In genomic region chr10:128890383-128891295, GRCm38 (mm10) we compare ENCODE assay signal across 8 mouse cellular contexts. TPM values are rescaled to one million over a fixed set of nuclear protein-coding genes. Genes with fewer than 3 reads are reported as not detected.
DNase-seq lines count a peak whose midpoint lies in the region; ATAC-seq and TF ChIP-seq lines count a peak whose summit lies in the region.

No protein-coding gene starts in this region.

- WGBS in lung, embryonic 15.5 days, result 1% methylated on average over 40 of the region's 40 CpGs
- WGBS in hindbrain, postnatal 0 days, result under 1% methylated on average over 40 of the region's 40 CpGs
- WGBS in midbrain, embryonic 15.5 days, result under 1% methylated on average over 40 of the region's 40 CpGs

- H3K27me3 ChIP-seq in lung, embryonic 15.5 days, result peaks cover 21% of the 10 kb centered on the region; the same call in 1 of the 2 replicates
- H3K27me3 ChIP-seq in hindbrain, postnatal 0 days (ENCODE audit: insufficient read depth, low read length), result no peaks in the 10 kb centered on the region
- H3K27me3 ChIP-seq in midbrain, embryonic 15.5 days (replicated peaks), result peaks cover under 1% of the 10 kb centered on the region; the same call in 1 of the 2 replicates

- H3K36me3 ChIP-seq in lung, embryonic 15.5 days, result 0 out of 2 replicates have a peak, but pooled peaks cover 1% of the 10 kb centered on the region
- H3K36me3 ChIP-seq in hindbrain, postnatal 0 days (ENCODE audit: insufficient read depth, low read length), result peaks cover under 1% of the 10 kb centered on the region; the same call in 1 of the 2 replicates
- 0 out of 2 replicates have a peak, but pooled peaks cover 8% of the 10 kb centered on the region for H3K36me3 ChIP-seq in midbrain, embryonic 15.5 days (replicated peaks)

- ATAC-seq in lung, embryonic 15.5 days (ENCODE audit: borderline replicate concordance, extremely low read depth, low FRiP score, low TSS enrichment), result no peak
- ATAC-seq in hindbrain, postnatal 0 days, result peak; percentile 19
- ATAC-seq in midbrain, embryonic 15.5 days (replicated peaks), result no peak; the same call in none of the 2 replicates

- peaks cover 37% of the 10 kb centered on the region for H3K4me1 ChIP-seq in lung, embryonic 15.5 days
- H3K4me1 ChIP-seq in hindbrain, postnatal 0 days (ENCODE audit: insufficient read depth, low read length), result peaks cover 22% of the 10 kb centered on the region
- peaks cover 38% of the 10 kb centered on the region for H3K4me1 ChIP-seq in midbrain, embryonic 15.5 days

- H3K27ac ChIP-seq in lung, embryonic 15.5 days, result peak overlapping the region; percentile 93
- peak overlapping the region; percentile 86 for H3K27ac ChIP-seq in hindbrain, postnatal 0 days
- peak overlapping the region; percentile 93 for H3K27ac ChIP-seq in midbrain, embryonic 15.5 days

- peak overlapping the region; percentile 92 for H3K4me2 ChIP-seq in lung, embryonic 15.5 days
- H3K4me2 ChIP-seq in hindbrain, postnatal 0 days (ENCODE audit: low read depth, low read length), result peak overlapping the region; percentile 86
- peak overlapping the region; percentile 88 for H3K4me2 ChIP-seq in midbrain, embryonic 15.5 days

- peak overlapping the region; percentile 69 for H3K9ac ChIP-seq in lung, embryonic 15.5 days
- H3K9ac ChIP-seq in hindbrain, postnatal 0 days (replicated peaks; ENCODE audit: low read length), result peak overlapping the region; percentile 89
- peak overlapping the region; percentile 88 for H3K9ac ChIP-seq in midbrain, embryonic 15.5 days

- H3K4me3 ChIP-seq in lung, embryonic 15.5 days, result peak overlapping the region; percentile 80
- peak overlapping the region; percentile 85 for H3K4me3 ChIP-seq in hindbrain, postnatal 0 days (ENCODE audit: low read length)
- H3K4me3 ChIP-seq in midbrain, embryonic 15.5 days, result peak overlapping the region; percentile 63

- DNase-seq in lung, postnatal 14 days, result no peak
- peak; percentile 59 for DNase-seq in embryo, embryonic 11 days
- peak; percentile 19 for DNase-seq in hindbrain, postnatal 0 days (ENCODE audit: low spot score)
- DNase-seq in frontal cortex, adult 2 months (ENCODE audit: extremely low spot score in 1 of 2, low spot score in 1 of 2), result no peak
- no peak for DNase-seq in kidney, postnatal 10 days
- DNase-seq in kidney, postnatal 25 days, result no peak

- TF ChIP-seq CTCF in hindbrain, postnatal 0 days (IDR thresholded peaks at IDR 0.05; ENCODE audit: low read depth), result no peak

- no peaks in the 10 kb centered on the region for H3K9me3 ChIP-seq in lung, embryonic 15.5 days
- no peaks in the 10 kb centered on the region for H3K9me3 ChIP-seq in hindbrain, postnatal 0 days (ENCODE audit: low read length)
- no peaks in the 10 kb centered on the region for H3K9me3 ChIP-seq in midbrain, embryonic 15.5 days

RNA-seq across cellular contexts. Expression of gene Gdf11, which starts 0.9 kb away (rescaled TPM):
- polyA plus RNA-seq in lung, embryonic 15.5 days (2015; fragmentation: Nextera tagmentation; extraction: Ambion mirVana), result 3.7 and 4.8 TPM in 2 replicates
- total RNA-seq in hindbrain, postnatal 0 days (2014; rRNA removed), result 15.9 and 18.8 TPM in 2 replicates
- polyA plus RNA-seq in hindbrain, postnatal 0 days (2015; fragmentation: Nextera tagmentation; extraction: Ambion mirVana), result 6.7 and 7.6 TPM in 2 replicates
- 10.3 and 10.9 TPM in 2 replicates for polyA plus RNA-seq in midbrain, embryonic 15.5 days (2015; fragmentation: Nextera tagmentation; extraction: Ambion mirVana)
- 17.0 and 17.2 TPM in 2 replicates for polyA plus RNA-seq in frontal cortex, adult 2 months (2012; rRNA removed)

RNA-seq across cellular contexts. Expression of gene Cd63, which starts 10.2 kb away (rescaled TPM):
- polyA plus RNA-seq in lung, embryonic 15.5 days (2015; fragmentation: Nextera tagmentation; extraction: Ambion mirVana), result 552 and 585 TPM in 2 replicates
- 35.2 and 40.9 TPM in 2 replicates for total RNA-seq in hindbrain, postnatal 0 days (2014; rRNA removed)
- polyA plus RNA-seq in hindbrain, postnatal 0 days (2015; fragmentation: Nextera tagmentation; extraction: Ambion mirVana), result 417 and 436 TPM in 2 replicates
- polyA plus RNA-seq in midbrain, embryonic 15.5 days (2015; fragmentation: Nextera tagmentation; extraction: Ambion mirVana), result 154 and 184 TPM in 2 replicates
- polyA plus RNA-seq in frontal cortex, adult 2 months (2012; rRNA removed), result 82.7 and 95.6 TPM in 2 replicates

RNA-seq across cellular contexts. Expression of gene Rdh5, which starts 32.0 kb away (rescaled TPM):
- 12.5 and 17.3 TPM in 2 replicates for polyA plus RNA-seq in lung, embryonic 15.5 days (2015; fragmentation: Nextera tagmentation; extraction: Ambion mirVana)
- 22.6 and 24.8 TPM in 2 replicates for total RNA-seq in hindbrain, postnatal 0 days (2014; rRNA removed)
- 21.0 and 29.2 TPM in 2 replicates for polyA plus RNA-seq in hindbrain, postnatal 0 days (2015; fragmentation: Nextera tagmentation; extraction: Ambion mirVana)
- polyA plus RNA-seq in midbrain, embryonic 15.5 days (2015; fragmentation: Nextera tagmentation; extraction: Ambion mirVana), result 12.9 and 15.4 TPM in 2 replicates
- 12.3 and 15.7 TPM in 2 replicates for polyA plus RNA-seq in frontal cortex, adult 2 months (2012; rRNA removed)

RNA-seq across cellular contexts. Expression of gene Bloc1s1, which starts 33.2 kb away (rescaled TPM):
- polyA plus RNA-seq in lung, embryonic 15.5 days (2015; fragmentation: Nextera tagmentation; extraction: Ambion mirVana), result 186 and 195 TPM in 2 replicates
- total RNA-seq in hindbrain, postnatal 0 days (2014; rRNA removed), result 70.9 and 97.6 TPM in 2 replicates
- 292 and 298 TPM in 2 replicates for polyA plus RNA-seq in hindbrain, postnatal 0 days (2015; fragmentation: Nextera tagmentation; extraction: Ambion mirVana)
- polyA plus RNA-seq in midbrain, embryonic 15.5 days (2015; fragmentation: Nextera tagmentation; extraction: Ambion mirVana), result 259 and 262 TPM in 2 replicates
- 233 and 273 TPM in 2 replicates for polyA plus RNA-seq in frontal cortex, adult 2 months (2012; rRNA removed)

RNA-seq across cellular contexts. Expression of gene Itga7, which starts 43.0 kb away (rescaled TPM):
- 5.0 TPM in 2 replicates for polyA plus RNA-seq in lung, embryonic 15.5 days (2015; fragmentation: Nextera tagmentation; extraction: Ambion mirVana)
- total RNA-seq in hindbrain, postnatal 0 days (2014; rRNA removed), result 29.0 and 30.6 TPM in 2 replicates
- 15.1 and 16.9 TPM in 2 replicates for polyA plus RNA-seq in hindbrain, postnatal 0 days (2015; fragmentation: Nextera tagmentation; extraction: Ambion mirVana)
- polyA plus RNA-seq in midbrain, embryonic 15.5 days (2015; fragmentation: Nextera tagmentation; extraction: Ambion mirVana), result 5.1 and 5.5 TPM in 2 replicates
- polyA plus RNA-seq in frontal cortex, adult 2 months (2012; rRNA removed), result 23.4 and 26.8 TPM in 2 replicates

Comparison
In these comparisons a context has a peak if more than half of its experiments do, and no peak if none do; other contexts are left out.
1. DNase-seq: peak in embryo, embryonic 11 days (single experiment) and hindbrain, postnatal 0 days (single experiment); none in lung, postnatal 14 days (single experiment), frontal cortex, adult 2 months (0 of 2), kidney, postnatal 10 days (single experiment) and kidney, postnatal 25 days (0 of 2).
2. Peak in every context shown above with its lines, with median percentiles within 50 percentile points of each other: H3K27ac ChIP-seq, H3K4me2 ChIP-seq, H3K4me3 ChIP-seq and H3K9ac ChIP-seq.